Mouse (Mus musculus): ENCODE measurements around the gene 2010111I01Rik.

DNA sequence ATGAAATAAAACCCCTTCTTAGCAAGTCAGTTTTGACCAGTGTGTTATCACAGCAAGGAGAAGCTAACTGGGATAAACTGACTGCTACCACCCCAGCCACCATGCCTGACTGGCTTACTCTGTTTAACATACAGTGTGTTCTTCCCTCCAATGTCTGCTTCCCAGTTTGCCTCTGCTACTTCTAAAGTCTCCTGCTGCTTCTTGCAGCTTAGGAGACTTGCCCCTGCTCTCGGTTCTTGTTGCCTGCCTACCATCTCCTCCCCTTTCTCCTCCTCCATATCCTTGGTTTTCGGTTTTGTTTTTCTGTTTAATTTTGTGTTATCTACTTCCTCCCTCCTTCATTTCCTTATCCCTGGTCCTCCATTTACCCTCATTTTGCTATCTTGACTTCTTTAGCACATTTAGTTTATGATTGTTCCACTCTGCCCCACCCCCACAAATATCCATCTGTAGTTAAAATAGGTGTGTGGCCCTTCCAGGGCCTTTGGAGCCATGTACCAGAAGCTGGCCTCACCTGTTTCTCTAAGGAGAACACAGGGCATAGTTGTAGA lies 185.9 kb downstream of the 2010111I01Rik start:
- TF ChIP-seq CTCF (IDR thresholded peaks at IDR 0.05; ENCODE audit: extremely low read depth, insufficient read depth, low read length): no peak
- TF ChIP-seq POLR2A (IDR thresholded peaks at IDR 0.05; ENCODE audit: extremely low read depth, insufficient read depth, low read length): no peak
